26 mouse cellular contexts compared by ENCODE assay signal in the genomic region with DNA sequence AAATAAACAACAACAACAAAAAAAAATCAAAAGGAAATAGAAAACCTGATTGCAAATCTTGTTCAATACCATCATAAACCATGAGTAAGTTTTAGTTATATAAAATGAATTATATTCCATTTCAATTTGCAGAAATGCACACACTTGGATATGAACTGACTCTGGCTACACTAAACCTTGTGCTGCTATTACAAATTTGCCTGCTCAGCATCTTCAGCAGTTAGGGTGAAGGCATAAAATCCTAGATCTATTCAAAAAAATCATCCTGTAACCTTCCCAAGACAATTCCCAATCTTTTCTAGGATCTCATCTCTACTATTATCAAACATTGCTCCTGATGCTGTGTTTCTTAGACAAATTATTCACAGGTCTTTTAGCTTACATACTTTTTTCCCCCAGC.
"Had no signal": no experiment of that assay in that cellular context is flagged by ENCODE, and none has a peak within 500 bp of the region (broad histone marks: within the 10 kb centered on the region; RNA-seq: fewer than 3 reads in every experiment).

No protein-coding gene starts in this region.

- ATAC-seq: forebrain, embryonic 13.5 days; forebrain, embryonic 14.5 days; forebrain, embryonic 15.5 days; forebrain, embryonic 16.5 days; forebrain, postnatal 0 days had no signal

- DNase-seq: cerebellum, adult 9-11 months; cerebellum, postnatal 10 days; cerebellum, postnatal 14 days; cerebellum, postnatal 25 days; cerebellum, postnatal 36 days; embryo, embryonic 11 days; forebrain, postnatal 0 days; gastrocnemius, adult 2 months; gastrocnemius, postnatal 10 days; gastrocnemius, postnatal 14 days; gastrocnemius, postnatal 25 days; gastrocnemius, postnatal 36 days; heart, adult 18-20 months; heart, adult 2 months had no signal

- H3K4me3 ChIP-seq: embryonic facial prominence, embryonic 10.5 days; embryonic facial prominence, embryonic 12.5 days; embryonic facial prominence, embryonic 13.5 days; embryonic facial prominence, embryonic 15.5 days; erythroblast, embryonic 14.5 days; forebrain, embryonic 10.5 days; forebrain, embryonic 12.5 days; forebrain, embryonic 13.5 days; forebrain, embryonic 15.5 days; gastrocnemius, adult 2 months; heart, adult 2 months; heart, embryonic 10.5 days had no signal

- H3K27me3 ChIP-seq: embryonic facial prominence, embryonic 12.5 days; embryonic facial prominence, embryonic 13.5 days; embryonic facial prominence, embryonic 15.5 days; forebrain, embryonic 12.5 days; forebrain, embryonic 13.5 days; forebrain, embryonic 15.5 days had no signal

- H3K9ac ChIP-seq: embryonic facial prominence, embryonic 12.5 days; embryonic facial prominence, embryonic 13.5 days; embryonic facial prominence, embryonic 15.5 days; forebrain, embryonic 12.5 days; forebrain, embryonic 13.5 days; forebrain, embryonic 15.5 days; forebrain, postnatal 0 days had no signal

- H3K9me3 ChIP-seq: embryonic facial prominence, embryonic 10.5 days; embryonic facial prominence, embryonic 12.5 days; embryonic facial prominence, embryonic 13.5 days; embryonic facial prominence, embryonic 15.5 days; forebrain, embryonic 10.5 days; forebrain, embryonic 12.5 days; forebrain, embryonic 13.5 days; forebrain, embryonic 15.5 days; heart, embryonic 10.5 days had no signal

- H3K4me1 ChIP-seq: forebrain, embryonic 15.5 days had no signal

- H3K27ac ChIP-seq: embryonic facial prominence, embryonic 10.5 days; embryonic facial prominence, embryonic 12.5 days; embryonic facial prominence, embryonic 13.5 days; embryonic facial prominence, embryonic 15.5 days; forebrain, embryonic 10.5 days; forebrain, embryonic 12.5 days; forebrain, embryonic 13.5 days; forebrain, embryonic 15.5 days; gastrocnemius, adult 2 months; heart, adult 2 months; heart, embryonic 10.5 days had no signal

- H3K4me2 ChIP-seq: embryonic facial prominence, embryonic 12.5 days; embryonic facial prominence, embryonic 13.5 days; embryonic facial prominence, embryonic 15.5 days; forebrain, embryonic 12.5 days; forebrain, embryonic 13.5 days; forebrain, embryonic 15.5 days had no signal

- H3K36me3 ChIP-seq: embryonic facial prominence, embryonic 10.5 days; embryonic facial prominence, embryonic 12.5 days; embryonic facial prominence, embryonic 13.5 days; embryonic facial prominence, embryonic 15.5 days; forebrain, embryonic 10.5 days; forebrain, embryonic 12.5 days; forebrain, embryonic 15.5 days; heart, embryonic 10.5 days had no signal
